Mouse (Mus musculus) urinary bladder, adult 2 months (tissue): ENCODE results near the gene Pdlim3. TPM values are rescaled to one million over a fixed set of nuclear protein-coding genes. Genes with fewer than 3 reads are reported as not detected.
A peak's percentile ranks its signal among the peaks of the same experiment; 100 is the strongest.

ENCODE experiments used
- DNase-seq: peaks from one replicate; pipeline ENCODE4 v3.0.0; 2022; ENCODE audit warnings: low spot score
- polyA plus RNA-seq: library from polyadenylated mRNA; depleted of rRNA; stranded (reverse); fragments of >200 nt; gene quantifications from 2 replicates; pipeline ENCODE4 v1.2.3, GENCODE M21; 2012; rRNA removed

The Pdlim3 gene
- polyA plus RNA-seq, 1 experiment: 1,023 TPM

- DNase-seq: no peak
Measured at GRCm38 (mm10) chr8:45905591-45906250, 20.5 kb downstream of the Pdlim3 start.

GRCm38 (mm10) chr8:45906251-45906619 is 21.0 kb downstream of the Pdlim3 start:
- DNase-seq: no peak

GRCm38 (mm10) chr8:45913707-45914106 is 28.4 kb downstream of the Pdlim3 start:
- no peak for DNase-seq

GRCm38 (mm10) chr8:45916496-45916895 is 31.2 kb downstream of the Pdlim3 start:
- DNase-seq: no peak

- no peak for DNase-seq
Measured at GRCm38 (mm10) chr8:45917040-45917679, 31.9 kb downstream of the Pdlim3 start.

- no peak for DNase-seq
Measured at GRCm38 (mm10) chr8:45918891-45919290, 33.6 kb downstream of the Pdlim3 start.

GRCm38 (mm10) chr8:45920392-45920791 is 35.1 kb downstream of the Pdlim3 start:
- DNase-seq: no peak

- DNase-seq: no peak
Measured at GRCm38 (mm10) chr8:45922116-45922515, 36.9 kb downstream of the Pdlim3 start.

GRCm38 (mm10) chr8:45934582-45935014 is 49.3 kb downstream of the Pdlim3 start, which contains the start of gene Ccdc110:
Ccdc110 (plus strand) TSS chr8:45934619.
- peak; percentile 98 for DNase-seq

GRCm38 (mm10) chr8:45936986-45937385 is 51.7 kb downstream of the Pdlim3 start:
- no peak for DNase-seq

GRCm38 (mm10) chr8:45946283-45946682 is 61.0 kb downstream of the Pdlim3 start:
- no peak for DNase-seq

GRCm38 (mm10) chr8:45950622-45951021 is 65.4 kb downstream of the Pdlim3 start:
- DNase-seq: no peak

Other genes with a start within 250 kb of the Pdlim3 start
- not detected in 2 replicates for gene Ccdc110, start 49.2 kb downstream of the Pdlim3 start, polyA plus RNA-seq
- 8.5 and 11.2 TPM in 2 replicates for gene 1700029J07Rik, start 89.8 kb downstream of the Pdlim3 start, polyA plus RNA-seq
- gene Ufsp2, start 90.1 kb downstream of the Pdlim3 start, polyA plus RNA-seq: 51.4 and 57.1 TPM in 2 replicates
- gene Lrp2bp, start 113.8 kb downstream of the Pdlim3 start, polyA plus RNA-seq: 0.21 and 0.44 TPM in 2 replicates
- gene Ankrd37, start 120.2 kb downstream of the Pdlim3 start, polyA plus RNA-seq: 6.2 and 6.8 TPM in 2 replicates